Mouse (Mus musculus) left cerebral cortex, adult 11 months (tissue): ENCODE data around the gene Aagab.

Experiments
- DNase-seq: peaks from one replicate; pipeline ENCODE4 v3.0.0; 2022; ENCODE audit warnings: low spot score

Gene Aagab

GRCm38 (mm10) chr9:63608006-63608405 lies 5.5 kb downstream of the Aagab start:
- no peak for DNase-seq

- no peak for DNase-seq
Observed at GRCm38 (mm10) chr9:63609246-63609645, 6.8 kb downstream of the Aagab start.

GRCm38 (mm10) chr9:63609776-63610175 lies 7.3 kb downstream of the Aagab start:
- no peak for DNase-seq

GRCm38 (mm10) chr9:63610231-63610630 lies 7.8 kb downstream of the Aagab start:
- no peak for DNase-seq

GRCm38 (mm10) chr9:63610841-63611366 lies 8.4 kb downstream of the Aagab start:
- no peak for DNase-seq

GRCm38 (mm10) chr9:63611967-63612366 lies 9.5 kb downstream of the Aagab start:
- no peak for DNase-seq

- no peak for DNase-seq
Observed at GRCm38 (mm10) chr9:63612565-63613515, 10.4 kb downstream of the Aagab start.

- no peak for DNase-seq
Observed at GRCm38 (mm10) chr9:63613569-63613968, 11.1 kb downstream of the Aagab start.

GRCm38 (mm10) chr9:63614018-63614985 lies 11.8 kb downstream of the Aagab start:
- no peak for DNase-seq

- DNase-seq, result no peak
Observed at GRCm38 (mm10) chr9:63617967-63618366, 15.5 kb downstream of the Aagab start.

- no peak for DNase-seq
Observed at GRCm38 (mm10) chr9:63623895-63624569, 21.6 kb downstream of the Aagab start.

GRCm38 (mm10) chr9:63625090-63625756 lies 22.8 kb downstream of the Aagab start:
- DNase-seq, result no peak

- DNase-seq, result no peak
Observed at GRCm38 (mm10) chr9:63632045-63632444, 29.6 kb downstream of the Aagab start.

GRCm38 (mm10) chr9:63632924-63633323 lies 30.5 kb downstream of the Aagab start:
- peak; percentile 54 for DNase-seq

GRCm38 (mm10) chr9:63633334-63633733 lies 30.9 kb downstream of the Aagab start:
- no peak for DNase-seq

GRCm38 (mm10) chr9:63636113-63636512 lies 33.7 kb downstream of the Aagab start:
- DNase-seq, result no peak

- DNase-seq, result no peak
Observed at GRCm38 (mm10) chr9:63641983-63642646, 39.7 kb downstream of the Aagab start.

GRCm38 (mm10) chr9:63644011-63644410 lies 41.6 kb downstream of the Aagab start:
- DNase-seq, result no peak

- no peak for DNase-seq
Observed at GRCm38 (mm10) chr9:63645084-63645483, 42.6 kb downstream of the Aagab start.
